Mouse (Mus musculus) kidney, postnatal 0 days (tissue): ENCODE measurements around the gene Nup188. TPM values are rescaled to one million over a fixed set of nuclear protein-coding genes. Genes with fewer than 3 reads are reported as not detected.
A peak's percentile ranks its signal among the peaks of the same experiment; 100 is the strongest.

Source experiments
- ATAC-seq: fragments of 200-750 bp; cut with Nextera tagmentation; replicated peaks from 2 replicates; pipeline ENCODE4 v1.8.0; 2017; ENCODE audit warnings: low read depth, moderate number of reproducible peaks, moderate TSS enrichment, moderate library complexity; ENCODE audit not compliant: low FRiP score
- DNase-seq: peaks from one replicate; pipeline ENCODE4 v3.0.0-alpha.2; 2016; ENCODE audit warnings: low spot score
- H3K27ac ChIP-seq: fragments of 300-500 bp; sonication (generic); 2 replicates; pipeline ENCODE4 v1.5.1; 2014; ENCODE audit warnings: mild to moderate bottlenecking
- H3K27me3 ChIP-seq: fragments of 300-500 bp; sonication (generic); 2 replicates; pipeline ENCODE4 v1.6.1; 2014; ENCODE audit warnings: low read length, mixed read lengths; ENCODE audit not compliant: insufficient read depth
- H3K36me3 ChIP-seq: fragments of 300-500 bp; sonication (generic); 2 replicates; pipeline ENCODE4 v1.6.1; 2014; ENCODE audit warnings: low read length, mixed read lengths; ENCODE audit not compliant: insufficient read depth
- H3K4me1 ChIP-seq: fragments of 300-500 bp; sonication (generic); replicated peaks from 2 replicates; pipeline ENCODE4 v1.6.1; 2014; ENCODE audit warnings: antibody characterized with exemption, low read length, mixed read lengths; ENCODE audit not compliant: insufficient read depth
- H3K4me2 ChIP-seq: fragments of 300-500 bp; sonication (generic); 2 replicates; pipeline ENCODE4 v1.6.1; 2014; ENCODE audit warnings: mild to moderate bottlenecking, low read length, moderate library complexity, mixed read lengths
- H3K4me3 ChIP-seq: fragments of 300-500 bp; sonication (generic); replicated peaks from 2 replicates; pipeline ENCODE4 v1.5.1; 2014; ENCODE audit warnings: low read depth, low read length
- H3K9ac ChIP-seq: fragments of 300-500 bp; sonication (generic); 2 replicates; pipeline ENCODE4 v1.6.1; 2014; ENCODE audit warnings: low read depth, low read length
- H3K9me3 ChIP-seq: fragments of 300-500 bp; sonication (generic); replicated peaks from 2 replicates; pipeline ENCODE4 v1.6.1; 2016; ENCODE audit warnings: low read length, inconsistent platforms, mixed read lengths
- CTCF ChIP-seq: IDR thresholded peaks from 2 replicates; pipeline ENCODE4 v1.5.1; 2016; ENCODE audit warnings: antibody characterized with exemption, low read depth, mild to moderate bottlenecking, moderate library complexity
- WGBS: fragments of 180-500 bp; shearing (Covaris S2); extraction: QIAGEN DNeasy Blood & Tissue Kit; methylation state at CpG from one replicate; pipeline ENCODE4 v1.1.7; 2014; 5-methylcytosine and 5-hydroxymethylcytosine counted together
- polyA plus RNA-seq: library from polyadenylated mRNA; unstranded; fragments of >200 nt; fragmentation: Nextera tagmentation; extraction: Ambion mirVana; gene quantifications from 2 replicates; pipeline ENCODE4 v1.2.1, GENCODE M21; 2015

Nup188 gene
- polyA plus RNA-seq, 1 experiment from 2014 or later, result 17.5 TPM

GRCm38 (mm10) chr2:30239777-30240176, 46.4 kb upstream of the Nup188 start:
- TF ChIP-seq CTCF, result no peak
- DNase-seq, result peak; percentile 59
- Histone ChIP-seq H3K27ac (peak overlapping the region; percentile 91), H3K9me3 (no peaks in the 10 kb centered on the region), H3K4me2 (peak overlapping the region; percentile 78), H3K27me3 (no peaks in the 10 kb centered on the region), H3K36me3 (peaks cover 11% of the 10 kb centered on the region; the same call in 1 of the 2 replicates), H3K9ac (no peak overlapping the region), H3K4me3 (no peak overlapping the region), H3K4me1 (peaks cover 19% of the 10 kb centered on the region)
- ATAC-seq, result no peak
- 65% methylated on average over 4 of the region's 4 CpGs for WGBS

- no peaks in the 10 kb centered on the region for H3K27me3 ChIP-seq
- 0 out of 2 replicates have a peak within 1 kb of the TSS, but pooled peaks have one; percentile 9 for H3K9ac ChIP-seq
- H3K4me3 ChIP-seq, result 0 out of 2 replicates have a peak within 1 kb of the TSS, but pooled peaks have one; percentile 86
- H3K9me3 ChIP-seq, result no peaks in the 10 kb centered on the region
- peak within 1 kb of the TSS; percentile 91 for H3K27ac ChIP-seq
- DNase-seq (no peak), ATAC-seq (no peak)
- no peak for TF ChIP-seq CTCF
- H3K4me2 ChIP-seq, result peak within 1 kb of the TSS; percentile 78
- peaks cover 11% of the 10 kb centered on the region; the same call in 1 of the 2 replicates for H3K36me3 ChIP-seq
- WGBS, result 78% methylated on average over 2 of the region's 2 CpGs
- peaks cover 19% of the 10 kb centered on the region for H3K4me1 ChIP-seq
Measured at GRCm38 (mm10) chr2:30240267-30240666, 45.9 kb upstream of the Nup188 start, which contains the start of gene Gm28035. TSS of gene Gm28035 (plus strand) at chr2:30240567.

- Histone ChIP-seq H3K4me3 (no peak overlapping the region), H3K4me2 (no peak overlapping the region), H3K9me3 (no peaks in the 10 kb centered on the region), H3K36me3 (peaks cover 11% of the 10 kb centered on the region; the same call in 1 of the 2 replicates), H3K4me1 (peaks cover 19% of the 10 kb centered on the region), H3K27me3 (no peaks in the 10 kb centered on the region), H3K27ac (peak overlapping the region; percentile 58), H3K9ac (no peak overlapping the region)
- WGBS, result 49% methylated on average over 4 of the region's 4 CpGs
- peak; percentile 86 for DNase-seq
- ATAC-seq, result no peak
- no peak for TF ChIP-seq CTCF
Measured at GRCm38 (mm10) chr2:30242509-30242908, 43.7 kb upstream of the Nup188 start.

DNA sequence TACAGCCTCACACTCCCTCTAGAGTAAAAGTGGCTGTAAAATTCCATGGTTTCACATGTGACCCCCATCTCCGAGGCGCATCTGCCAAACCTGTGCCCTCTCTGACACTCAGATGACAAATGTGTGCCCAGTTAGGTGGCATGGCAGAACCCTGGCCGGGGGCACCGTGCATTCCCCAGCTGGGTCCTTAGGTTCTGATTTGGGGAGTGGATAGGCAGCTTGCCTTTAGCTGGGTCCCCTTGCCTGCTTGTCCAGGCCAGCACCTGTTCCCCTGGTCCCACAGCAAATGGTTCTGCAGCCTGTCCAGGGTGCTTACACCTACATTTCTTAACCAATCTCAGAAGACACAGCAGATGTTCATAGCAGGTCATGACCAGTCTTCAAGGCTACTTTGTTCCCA, 42.8 kb upstream of the Nup188 start:
- DNase-seq (no peak), ATAC-seq (no peak)
- Histone ChIP-seq H3K4me1 (peaks cover 18% of the 10 kb centered on the region), H3K4me2 (no peak overlapping the region), H3K4me3 (no peak overlapping the region), H3K9ac (no peak overlapping the region), H3K36me3 (peaks cover 14% of the 10 kb centered on the region; the same call in 1 of the 2 replicates), H3K27me3 (no peaks in the 10 kb centered on the region), H3K27ac (peak overlapping the region; percentile 58; the same call in 1 of the 2 replicates), H3K9me3 (no peaks in the 10 kb centered on the region)
- no peak for TF ChIP-seq CTCF
- WGBS, result 89% methylated on average over 4 of the region's 4 CpGs

- Histone ChIP-seq H3K9me3 (no peaks in the 10 kb centered on the region), H3K4me2 (no peak overlapping the region), H3K27ac (0 out of 2 replicates have a peak overlapping the region, but pooled peaks have one; percentile 48), H3K9ac (no peak overlapping the region), H3K4me3 (no peak overlapping the region), H3K4me1 (peaks cover 5% of the 10 kb centered on the region), H3K27me3 (no peaks in the 10 kb centered on the region), H3K36me3 (peaks cover 16% of the 10 kb centered on the region; the same call in 1 of the 2 replicates)
- TF ChIP-seq CTCF, result no peak
- WGBS, result 64% methylated on average over 7 of the region's 7 CpGs
- ATAC-seq, result no peak
- DNase-seq, result no peak
Measured at GRCm38 (mm10) chr2:30244595-30245178, 41.5 kb upstream of the Nup188 start.

DNA sequence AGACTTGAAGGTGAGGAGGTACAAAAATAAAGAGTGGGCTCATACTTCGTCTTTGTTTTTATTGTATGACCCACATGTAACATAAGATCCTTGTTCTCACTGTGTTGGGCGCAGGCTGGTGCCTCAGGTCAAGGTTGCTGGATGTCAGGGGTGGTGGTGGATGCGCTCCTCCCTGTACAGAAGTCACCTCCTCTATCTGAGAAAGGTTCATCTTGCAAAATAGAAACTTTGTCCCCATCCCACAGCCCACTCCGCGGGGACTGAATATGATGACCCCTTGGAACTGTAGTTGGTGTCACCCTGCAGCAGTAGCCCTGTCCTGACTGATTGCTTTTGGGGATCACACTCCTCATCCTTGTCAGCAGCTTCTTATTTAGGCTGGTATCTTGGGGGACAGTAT, 39.2 kb upstream of the Nup188 start:
- Histone ChIP-seq H3K4me2 (no peak overlapping the region), H3K9me3 (no peaks in the 10 kb centered on the region), H3K4me3 (no peak overlapping the region), H3K27ac (no peak overlapping the region), H3K9ac (no peak overlapping the region), H3K4me1 (no peaks in the 10 kb centered on the region; the same call in 1 of the 2 replicates), H3K27me3 (no peaks in the 10 kb centered on the region), H3K36me3 (0 out of 2 replicates have a peak, but pooled peaks cover 5% of the 10 kb centered on the region)
- ATAC-seq, result no peak
- DNase-seq, result no peak
- TF ChIP-seq CTCF, result no peak
- WGBS, result 61% methylated on average over 5 of the region's 5 CpGs
